Mouse (Mus musculus) kidney, postnatal 0 days (tissue): ENCODE measurements around the gene Cd276. TPM values are rescaled to one million over a fixed set of nuclear protein-coding genes. Genes with fewer than 3 reads are reported as not detected.

Experiments used
- ATAC-seq: fragments of 200-750 bp; cut with Nextera tagmentation; replicated peaks from 2 replicates; pipeline ENCODE4 v1.8.0; 2017; ENCODE audit warnings: low read depth, moderate number of reproducible peaks, moderate TSS enrichment, moderate library complexity; ENCODE audit not compliant: low FRiP score
- DNase-seq: peaks from one replicate; pipeline ENCODE4 v3.0.0-alpha.2; 2016; ENCODE audit warnings: low spot score
- H3K27ac ChIP-seq: fragments of 300-500 bp; sonication (generic); 2 replicates; pipeline ENCODE4 v1.5.1; 2014; ENCODE audit warnings: mild to moderate bottlenecking
- H3K27me3 ChIP-seq: fragments of 300-500 bp; sonication (generic); 2 replicates; pipeline ENCODE4 v1.6.1; 2014; ENCODE audit warnings: low read length, mixed read lengths; ENCODE audit not compliant: insufficient read depth
- H3K36me3 ChIP-seq: fragments of 300-500 bp; sonication (generic); 2 replicates; pipeline ENCODE4 v1.6.1; 2014; ENCODE audit warnings: low read length, mixed read lengths; ENCODE audit not compliant: insufficient read depth
- H3K4me1 ChIP-seq: fragments of 300-500 bp; sonication (generic); replicated peaks from 2 replicates; pipeline ENCODE4 v1.6.1; 2014; ENCODE audit warnings: antibody characterized with exemption, low read length, mixed read lengths; ENCODE audit not compliant: insufficient read depth
- H3K4me2 ChIP-seq: fragments of 300-500 bp; sonication (generic); 2 replicates; pipeline ENCODE4 v1.6.1; 2014; ENCODE audit warnings: mild to moderate bottlenecking, low read length, moderate library complexity, mixed read lengths
- H3K4me3 ChIP-seq: fragments of 300-500 bp; sonication (generic); replicated peaks from 2 replicates; pipeline ENCODE4 v1.5.1; 2014; ENCODE audit warnings: low read depth, low read length
- H3K9ac ChIP-seq: fragments of 300-500 bp; sonication (generic); 2 replicates; pipeline ENCODE4 v1.6.1; 2014; ENCODE audit warnings: low read depth, low read length
- H3K9me3 ChIP-seq: fragments of 300-500 bp; sonication (generic); replicated peaks from 2 replicates; pipeline ENCODE4 v1.6.1; 2016; ENCODE audit warnings: low read length, inconsistent platforms, mixed read lengths
- CTCF ChIP-seq: IDR thresholded peaks from 2 replicates; pipeline ENCODE4 v1.5.1; 2016; ENCODE audit warnings: antibody characterized with exemption, low read depth, mild to moderate bottlenecking, moderate library complexity
- WGBS: fragments of 180-500 bp; shearing (Covaris S2); extraction: QIAGEN DNeasy Blood & Tissue Kit; methylation state at CpG from one replicate; pipeline ENCODE4 v1.1.7; 2014; 5-methylcytosine and 5-hydroxymethylcytosine counted together
- polyA plus RNA-seq: library from polyadenylated mRNA; unstranded; fragments of >200 nt; fragmentation: Nextera tagmentation; extraction: Ambion mirVana; gene quantifications from 2 replicates; pipeline ENCODE4 v1.2.1, GENCODE M21; 2015

Cd276 gene
- polyA plus RNA-seq, 1 experiment from 2014 or later: 23.9 TPM

GRCm38 (mm10) chr9:58487851-58488801, 67.1 kb downstream of the Cd276 start, which contains the start of gene Insyn1:
Gene Insyn1 (plus strand): TSS chr9:58488603.
- Histone ChIP-seq H3K4me2 (peak within 1 kb of the TSS; percentile 99), H3K4me1 (peaks cover 19% of the 10 kb centered on the region; the same call in 1 of the 2 replicates), H3K36me3 (no peaks in the 10 kb centered on the region), H3K9ac (peak within 1 kb of the TSS; percentile 72), H3K27ac (peak within 1 kb of the TSS; percentile 68), H3K27me3 (0 out of 2 replicates have a peak, but pooled peaks cover 5% of the 10 kb centered on the region), H3K4me3 (peak within 1 kb of the TSS; percentile 61), H3K9me3 (no peaks in the 10 kb centered on the region)
- WGBS: under 1% methylated on average over 85 of the region's 104 CpGs
- TF ChIP-seq CTCF: no peak
- ATAC-seq: peak; percentile 66
- peak; percentile 76 for DNase-seq

GRCm38 (mm10) chr9:58487076-58487475, 68.2 kb downstream of the Cd276 start:
- 23% methylated on average over 3 of the region's 3 CpGs for WGBS
- no peak for ATAC-seq
- H3K4me2 ChIP-seq: no peak overlapping the region

More at GRCm38 (mm10) chr9:58487076-58487475, 68.2 kb downstream of the Cd276 start:
- Histone ChIP-seq H3K4me1 (peaks cover 19% of the 10 kb centered on the region; the same call in 1 of the 2 replicates), H3K27ac (no peak overlapping the region), H3K36me3 (no peaks in the 10 kb centered on the region), H3K27me3 (0 out of 2 replicates have a peak, but pooled peaks cover 5% of the 10 kb centered on the region), H3K9me3 (no peaks in the 10 kb centered on the region), H3K4me3 (no peak overlapping the region), H3K9ac (no peak overlapping the region)
- no peak for TF ChIP-seq CTCF
- peak; percentile 17 for DNase-seq

Other genes with a start within 250 kb of the Cd276 start
- gene Loxl1, start 242.3 kb downstream of the Cd276 start, polyA plus RNA-seq: 60.9 and 62.2 TPM in 2 replicates
- not detected in 2 replicates for gene Tbc1d21, start 185.0 kb downstream of the Cd276 start, polyA plus RNA-seq
- 0.89 and 1.4 TPM in 2 replicates for gene Insyn1, start 66.8 kb downstream of the Cd276 start, polyA plus RNA-seq
- gene Nptn, start 26.8 kb upstream of the Cd276 start, polyA plus RNA-seq: 168 and 169 TPM in 2 replicates
- 1.0 and 1.2 TPM in 2 replicates for gene Rec114, start 188.5 kb upstream of the Cd276 start, polyA plus RNA-seq